Mouse (Mus musculus) lung, postnatal 10 days (tissue): ENCODE results near the gene Cspg4.
"Not testable (repeated sequence)": the region's sequence is repeated elsewhere in the genome, so short reads cannot be mapped to it uniquely, and the experiment has no call there.

ENCODE experiments used
- DNase-seq: peaks from one replicate; pipeline ENCODE4 v3.0.0; 2021

The Cspg4 gene

GRCm38 (mm10) chr9:56894006-56894405 is 29.2 kb downstream of the Cspg4 start:
- peak; percentile 75 for DNase-seq

DNA sequence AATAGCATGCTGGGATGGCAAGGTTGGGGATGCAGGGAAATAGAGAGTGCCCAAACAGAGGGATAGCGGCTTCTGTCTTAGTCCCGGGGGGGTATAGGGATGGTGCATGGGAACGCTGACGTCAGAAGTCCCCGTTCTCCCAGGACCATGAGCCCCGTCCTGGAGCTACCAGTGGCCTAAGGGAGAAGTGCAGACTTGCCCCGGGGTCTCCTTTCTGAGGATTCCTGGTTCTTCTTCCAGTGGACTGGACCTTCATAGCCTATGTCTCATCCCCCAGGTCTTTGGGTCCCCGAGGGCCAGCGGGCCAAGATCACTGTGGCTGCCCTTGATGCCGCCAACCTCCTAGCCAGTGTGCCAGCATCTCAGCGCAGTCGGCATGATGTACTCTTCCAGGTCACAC is 31.9 kb downstream of the Cspg4 start:
- DNase-seq = no peak

DNA sequence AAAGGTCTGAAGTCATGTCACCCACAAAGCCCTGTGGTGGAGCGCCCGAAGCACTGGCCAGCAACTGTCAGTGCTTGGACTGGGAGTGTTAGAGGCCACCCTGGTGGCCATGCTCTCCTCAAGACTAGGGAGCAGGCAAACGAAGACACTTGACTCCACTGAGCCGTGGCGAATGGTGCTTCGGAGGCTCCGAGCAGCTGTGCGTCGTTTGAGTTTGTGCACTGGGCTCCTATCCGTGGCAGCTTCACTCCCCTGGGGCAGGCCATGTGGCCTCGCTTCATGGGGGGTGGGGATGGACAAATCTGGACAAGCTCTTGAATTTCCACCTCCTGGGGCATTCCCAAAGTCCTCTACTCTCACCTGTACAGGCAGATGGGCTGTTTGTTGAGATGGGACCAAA is 34.6 kb downstream of the Cspg4 start:
- no peak for DNase-seq

DNA sequence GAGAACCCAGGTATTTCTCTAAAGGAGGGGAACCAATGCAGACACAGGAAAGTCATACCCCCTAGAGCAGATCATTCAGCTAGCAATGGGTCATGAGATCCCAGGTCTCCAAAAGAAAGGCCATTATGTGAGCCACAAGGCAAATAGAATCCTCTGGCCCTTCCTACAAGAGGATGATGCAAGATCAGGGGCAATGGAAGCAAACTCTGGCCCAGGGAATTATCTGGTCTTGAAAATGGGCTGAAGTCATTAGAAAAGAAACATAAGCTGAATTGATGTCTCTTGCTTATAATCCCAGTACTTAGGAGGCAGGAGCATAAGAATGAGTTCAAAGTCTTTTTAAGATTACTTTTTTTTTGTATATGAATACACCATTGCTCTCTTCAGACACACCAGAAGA is 35.2 kb downstream of the Cspg4 start:
- no peak for DNase-seq

- DNase-seq = no peak
These were observed 35.7 kb downstream of the Cspg4 start for GRCm38 (mm10) chr9:56900571-56900970.

- peak; percentile 39 for DNase-seq
These were observed 36.4 kb downstream of the Cspg4 start for GRCm38 (mm10) chr9:56901187-56901586.

DNA sequence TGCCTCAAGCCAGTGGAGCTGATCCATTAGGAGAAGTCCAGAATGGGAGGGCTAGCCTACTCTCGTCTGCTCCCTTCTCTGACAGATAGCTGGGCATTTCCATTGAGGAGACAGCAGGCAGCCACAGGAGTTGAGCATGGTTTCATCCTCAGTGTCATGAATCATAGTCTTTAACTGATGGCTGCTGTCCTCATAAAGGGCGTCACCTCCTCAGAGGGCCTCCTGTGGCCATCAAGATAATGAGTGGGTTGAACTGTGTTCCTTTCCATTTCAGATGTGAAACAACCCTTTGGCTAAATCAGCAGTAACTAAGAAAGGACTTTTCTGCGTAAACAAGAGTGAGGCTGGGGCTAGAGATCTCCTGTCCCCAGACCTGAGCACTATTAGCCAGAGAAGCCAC is 38.8 kb downstream of the Cspg4 start:
- no peak for DNase-seq

- no peak for DNase-seq
These were observed 42.7 kb downstream of the Cspg4 start for GRCm38 (mm10) chr9:56907549-56907948.

DNA sequence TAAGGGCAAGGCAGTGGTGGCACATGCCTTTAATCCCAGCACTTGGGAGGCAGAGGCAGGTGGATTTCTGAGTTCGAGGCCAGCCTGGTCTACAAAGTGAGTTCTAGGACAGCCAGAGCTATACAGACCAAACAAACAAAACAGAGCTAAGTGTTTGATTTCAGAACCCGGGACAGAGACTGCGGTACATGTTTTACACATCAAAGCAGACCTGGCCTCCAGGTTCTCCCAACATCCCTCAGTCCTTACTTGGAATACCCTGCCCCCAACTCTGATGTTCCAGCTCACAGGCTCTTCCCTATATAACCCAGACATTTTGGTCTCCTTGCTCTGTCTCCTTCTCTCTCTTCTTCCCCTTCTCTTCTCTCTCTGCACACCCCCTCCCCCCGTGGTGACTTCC is 45.2 kb downstream of the Cspg4 start:
- DNase-seq = not testable (repeated sequence)

GRCm38 (mm10) chr9:56911017-56911416 is 46.2 kb downstream of the Cspg4 start:
- no peak for DNase-seq

GRCm38 (mm10) chr9:56913991-56914390 is 49.2 kb downstream of the Cspg4 start:
- no peak for DNase-seq

DNA sequence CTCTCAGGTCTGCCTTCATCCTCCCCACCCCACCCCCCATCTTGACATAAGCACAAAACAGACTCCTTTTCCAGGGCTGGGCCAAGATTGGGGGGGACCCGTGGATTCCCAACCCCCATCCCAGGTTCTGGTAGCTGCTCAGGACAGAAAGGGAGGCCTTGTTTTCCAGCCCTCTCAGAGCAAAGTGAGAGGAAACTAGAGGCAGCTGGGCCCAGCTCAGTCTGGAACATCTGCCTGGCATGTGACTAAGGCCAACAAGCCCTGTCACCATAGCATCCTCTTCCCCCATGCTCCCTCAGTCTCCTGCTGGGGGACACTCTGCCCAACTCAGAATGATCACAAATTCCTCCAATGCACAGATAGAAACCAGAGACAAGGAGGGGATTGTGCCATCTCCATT is 50.3 kb downstream of the Cspg4 start:
- peak; percentile 60 for DNase-seq

- peak; percentile 79 for DNase-seq
These were observed 51.0 kb downstream of the Cspg4 start for GRCm38 (mm10) chr9:56915695-56916410.

DNA sequence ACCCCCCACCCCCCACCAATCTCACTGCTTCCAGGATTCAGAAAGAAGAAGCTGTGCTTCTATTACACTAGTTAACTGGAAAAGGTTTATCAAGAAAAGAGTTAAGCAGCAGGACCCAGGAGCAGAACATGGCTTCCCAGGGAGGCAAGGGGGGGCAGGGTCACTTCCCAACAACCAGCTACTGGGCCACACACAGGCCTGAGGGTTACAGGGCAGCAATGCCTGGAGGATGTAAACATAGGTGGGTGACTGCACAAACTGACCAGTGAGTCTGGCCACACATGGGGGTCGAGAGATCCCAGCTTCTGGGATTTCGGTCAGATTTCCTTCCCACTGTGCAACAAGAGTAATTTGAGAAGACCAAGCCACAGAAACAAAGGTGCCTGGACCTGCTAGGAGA is 52.3 kb downstream of the Cspg4 start:
- DNase-seq = no peak

DNA sequence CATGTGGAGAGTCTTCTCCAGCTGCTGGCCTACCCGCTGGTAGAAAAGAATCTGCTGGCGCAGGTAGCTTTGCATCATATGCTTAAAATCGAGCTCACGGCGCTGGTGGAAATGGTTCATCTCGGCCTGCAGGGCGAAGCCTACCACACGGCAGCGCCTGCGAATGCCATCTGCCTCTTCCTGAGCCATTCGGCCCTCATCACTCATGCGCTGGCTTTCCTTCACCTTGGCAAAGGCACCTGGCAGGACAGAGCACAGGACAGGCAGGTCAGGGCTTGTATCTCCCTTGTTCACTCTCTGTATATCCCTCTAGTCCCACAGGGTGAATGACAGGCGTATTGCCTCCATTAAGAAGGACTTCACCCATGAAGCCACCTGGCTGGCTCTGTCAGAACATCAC is 53.6 kb downstream of the Cspg4 start:
- DNase-seq = no peak

DNA sequence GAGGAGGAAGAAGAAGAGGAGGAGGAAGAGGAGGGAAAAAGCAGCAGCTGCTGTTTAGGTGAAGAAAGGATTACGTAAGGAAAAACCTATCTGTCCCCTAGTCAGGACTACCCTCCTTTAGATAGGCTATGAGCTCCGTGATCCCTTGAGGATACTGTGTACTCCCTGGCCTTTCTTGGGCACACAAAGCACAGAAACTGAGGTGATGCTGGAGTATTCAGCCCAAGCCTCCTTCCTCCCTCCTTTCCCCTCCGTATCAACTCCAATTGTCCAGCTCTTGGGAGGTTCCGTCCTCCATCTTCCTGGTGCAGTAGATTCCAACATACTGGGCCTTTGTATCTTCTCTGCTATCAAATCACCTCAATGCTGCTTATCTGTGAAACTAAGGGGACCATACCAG is 57.9 kb downstream of the Cspg4 start:
- no peak for DNase-seq

DNA sequence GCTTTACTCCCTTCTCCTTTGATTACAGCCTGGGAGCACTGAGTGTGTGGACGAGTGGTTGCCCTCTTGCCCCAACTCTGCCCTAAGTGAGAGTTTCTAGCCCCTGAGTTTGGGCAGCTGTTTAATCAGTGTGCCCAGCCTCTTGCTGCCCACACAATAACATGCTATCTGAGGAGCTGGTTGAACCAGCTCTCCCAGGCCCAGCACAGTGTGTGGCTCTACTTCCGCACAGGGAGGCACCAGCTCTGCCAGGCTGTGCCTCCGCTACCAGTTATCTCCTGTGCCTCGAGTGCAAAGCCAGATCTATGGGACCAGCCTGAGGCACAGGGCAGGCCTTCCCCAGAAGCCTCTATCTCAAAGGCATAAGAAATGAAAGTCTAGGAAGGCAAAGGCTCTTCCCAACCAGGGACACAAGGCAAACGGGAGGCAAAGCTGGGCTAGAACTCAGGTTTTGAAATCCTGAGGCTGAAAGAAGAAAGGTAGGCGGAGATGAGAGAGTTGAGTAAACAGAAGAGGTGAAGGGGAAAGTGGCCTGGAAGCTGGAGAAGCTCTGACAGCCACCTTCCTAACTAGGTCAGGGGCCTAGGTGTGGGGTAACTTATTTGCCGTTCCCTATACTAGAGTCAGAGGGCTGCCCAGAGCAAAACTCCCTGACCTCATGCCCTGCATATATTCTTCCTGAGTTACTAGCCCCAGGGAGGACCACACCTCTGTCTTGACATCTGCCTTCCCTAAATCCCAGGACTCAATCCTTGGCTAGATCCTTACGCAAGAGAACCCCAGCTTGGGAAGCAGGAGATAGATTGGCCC is 59.2 kb downstream of the Cspg4 start:
- no peak for DNase-seq

- DNase-seq = peak; percentile 95
These were observed 59.8 kb downstream of the Cspg4 start for GRCm38 (mm10) chr9:56924651-56925027.

DNA sequence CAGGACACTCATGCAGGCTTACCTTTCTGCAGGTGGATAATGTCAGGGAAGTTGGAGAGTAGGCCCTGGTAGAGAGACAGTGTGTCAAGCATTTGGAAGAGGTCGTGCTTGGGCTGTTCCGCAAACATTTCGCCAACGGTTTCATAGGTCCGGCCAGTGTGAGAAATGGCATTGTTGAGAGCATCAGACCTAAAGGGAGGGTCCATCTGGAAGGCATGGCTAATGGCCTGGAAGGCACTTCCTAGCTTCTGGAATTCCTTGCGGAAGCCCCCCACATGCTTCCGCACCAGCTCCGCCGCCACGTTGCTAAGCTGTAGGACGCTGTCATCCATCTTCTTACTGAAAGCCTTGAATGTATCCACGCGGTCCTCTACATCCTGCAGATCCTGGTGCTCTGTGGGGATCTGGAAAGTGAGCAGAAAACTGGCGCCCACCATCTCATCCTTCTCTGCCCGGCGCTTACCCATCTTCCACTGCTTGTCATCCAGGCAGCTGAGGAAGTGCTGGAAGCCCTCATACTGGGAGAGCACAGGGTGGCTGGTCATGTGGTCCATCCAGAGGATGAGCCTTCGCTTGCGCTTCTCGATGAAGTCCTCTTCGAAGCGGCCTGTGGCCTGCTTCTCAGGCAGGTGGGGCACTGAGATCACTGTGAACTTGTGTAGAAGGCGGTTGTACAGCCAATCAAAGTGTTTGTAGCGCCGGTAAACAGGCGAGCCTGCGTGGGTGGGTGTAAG is 60.6 kb downstream of the Cspg4 start:
- no peak for DNase-seq

DNA sequence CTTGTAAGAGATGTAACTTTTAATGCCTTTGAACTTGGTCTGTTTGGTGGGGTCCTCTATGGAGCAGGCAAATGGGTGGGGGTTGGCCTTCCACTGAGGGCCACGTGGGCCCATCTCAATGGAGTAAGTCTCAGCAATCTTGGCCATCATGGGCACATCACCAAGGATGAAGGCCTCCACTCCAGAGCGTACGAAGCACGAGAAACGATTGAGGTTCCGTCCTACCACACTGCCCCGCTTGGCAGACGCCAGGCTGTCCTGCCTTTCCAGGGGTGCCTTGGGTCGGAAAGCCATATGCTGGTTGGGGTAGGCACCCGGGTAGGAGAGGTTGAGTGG is 61.2 kb downstream of the Cspg4 start:
- DNase-seq = no peak

GRCm38 (mm10) chr9:56926387-56926786 is 61.6 kb downstream of the Cspg4 start:
- DNase-seq = no peak

GRCm38 (mm10) chr9:56927191-56928012 is 62.6 kb downstream of the Cspg4 start:
- DNase-seq = peak; percentile 74
